Mouse (Mus musculus): ENCODE measurements around the gene Ror2. TPM values are rescaled to one million over a fixed set of nuclear protein-coding genes. Genes with fewer than 3 reads are reported as not detected.

Gene Ror2
- polyA plus RNA-seq, 1 experiment from 2014 or later, result 16.4 TPM

- Histone ChIP-seq H3K27ac (replicated peaks) (peak overlapping the region; percentile 29), H3K27me3 (replicated peaks) (0 out of 2 replicates have a peak, but pooled peaks cover 5% of the 10 kb centered on the region), H3K4me3 (no peak overlapping the region), H3K4me1 (peaks cover 84% of the 10 kb centered on the region), H3K4me2 (no peak overlapping the region), H3K36me3 (no peaks in the 10 kb centered on the region), H3K9ac (0 out of 2 replicates have a peak overlapping the region, but pooled peaks have one; percentile 8), H3K9me3 (no peaks in the 10 kb centered on the region)
- 46% methylated on average over 15 of the region's 15 CpGs for WGBS
- ATAC-seq (ENCODE audit: extremely low read depth, insufficient number of reproducible peaks, low FRiP score, low TSS enrichment), result no peak
Observed at GRCm38 (mm10) chr13:53233826-53234786, 51.8 kb downstream of the Ror2 start.

- H3K4me2 ChIP-seq, result peak overlapping the region; percentile 4; the same call in 1 of the 2 replicates
- H3K36me3 ChIP-seq, result no peaks in the 10 kb centered on the region
- 0 out of 2 replicates have a peak, but pooled peaks cover 3% of the 10 kb centered on the region for H3K9me3 ChIP-seq
- peak overlapping the region; percentile 29; the same call in 1 of the 2 replicates for H3K27ac ChIP-seq (replicated peaks)
- H3K4me1 ChIP-seq, result peaks cover 80% of the 10 kb centered on the region
- WGBS, result 21% methylated on average over 9 of the region's 9 CpGs
- 0 out of 2 replicates have a peak, but pooled peaks cover 5% of the 10 kb centered on the region for H3K27me3 ChIP-seq (replicated peaks)
- peak; percentile 26; the same call in 1 of the 2 replicates for ATAC-seq (ENCODE audit: extremely low read depth, insufficient number of reproducible peaks, low FRiP score, low TSS enrichment)
- H3K4me3 ChIP-seq, result no peak overlapping the region
- no peak overlapping the region for H3K9ac ChIP-seq
Observed at GRCm38 (mm10) chr13:53233381-53233780, 52.5 kb downstream of the Ror2 start.

- H3K36me3 ChIP-seq, result no peaks in the 10 kb centered on the region
- ATAC-seq (ENCODE audit: extremely low read depth, insufficient number of reproducible peaks, low FRiP score, low TSS enrichment), result no peak
- 0 out of 2 replicates have a peak, but pooled peaks cover 5% of the 10 kb centered on the region for H3K27me3 ChIP-seq (replicated peaks)
- H3K9me3 ChIP-seq, result 0 out of 2 replicates have a peak, but pooled peaks cover 3% of the 10 kb centered on the region
- 48% methylated on average over 7 of the region's 7 CpGs for WGBS
- H3K4me2 ChIP-seq, result no peak overlapping the region
- H3K9ac ChIP-seq, result no peak overlapping the region
- H3K27ac ChIP-seq (replicated peaks), result no peak overlapping the region
- H3K4me1 ChIP-seq, result peaks cover 81% of the 10 kb centered on the region
- H3K4me3 ChIP-seq, result no peak overlapping the region
Observed at GRCm38 (mm10) chr13:53232419-53232818, 53.5 kb downstream of the Ror2 start.

- Histone ChIP-seq H3K4me1 (peaks cover 81% of the 10 kb centered on the region), H3K4me3 (no peak overlapping the region), H3K9me3 (0 out of 2 replicates have a peak, but pooled peaks cover 3% of the 10 kb centered on the region), H3K27ac (replicated peaks) (no peak overlapping the region), H3K9ac (peak overlapping the region; percentile 66; the same call in 1 of the 2 replicates), H3K36me3 (no peaks in the 10 kb centered on the region), H3K4me2 (no peak overlapping the region), H3K27me3 (replicated peaks) (0 out of 2 replicates have a peak, but pooled peaks cover 5% of the 10 kb centered on the region)
- no peak for ATAC-seq (ENCODE audit: extremely low read depth, insufficient number of reproducible peaks, low FRiP score, low TSS enrichment)
- 53% methylated on average over 18 of the region's 18 CpGs for WGBS
Observed at GRCm38 (mm10) chr13:53230446-53231161, 55.3 kb downstream of the Ror2 start.

GRCm38 (mm10) chr13:53227019-53227418 is 58.9 kb downstream of the Ror2 start:
- no peak for ATAC-seq (ENCODE audit: extremely low read depth, insufficient number of reproducible peaks, low FRiP score, low TSS enrichment)
- Histone ChIP-seq H3K27me3 (replicated peaks) (no peaks in the 10 kb centered on the region), H3K9me3 (0 out of 2 replicates have a peak, but pooled peaks cover 3% of the 10 kb centered on the region), H3K4me2 (peak overlapping the region; percentile 62), H3K4me3 (0 out of 2 replicates have a peak overlapping the region, but pooled peaks have one; percentile 31), H3K4me1 (peaks cover 50% of the 10 kb centered on the region), H3K9ac (peak overlapping the region; percentile 47), H3K36me3 (no peaks in the 10 kb centered on the region), H3K27ac (replicated peaks) (peak overlapping the region; percentile 84)
- 26% methylated on average over 6 of the region's 6 CpGs for WGBS

- Histone ChIP-seq H3K27ac (replicated peaks) (peak overlapping the region; percentile 84), H3K4me3 (peak overlapping the region; percentile 31), H3K4me1 (peaks cover 44% of the 10 kb centered on the region), H3K36me3 (no peaks in the 10 kb centered on the region), H3K9me3 (0 out of 2 replicates have a peak, but pooled peaks cover 3% of the 10 kb centered on the region), H3K9ac (peak overlapping the region; percentile 47), H3K27me3 (replicated peaks) (no peaks in the 10 kb centered on the region), H3K4me2 (peak overlapping the region; percentile 62)
- no peak for ATAC-seq (ENCODE audit: extremely low read depth, insufficient number of reproducible peaks, low FRiP score, low TSS enrichment)
- WGBS, result 27% methylated on average over 7 of the region's 7 CpGs
Observed at GRCm38 (mm10) chr13:53226461-53226860, 59.5 kb downstream of the Ror2 start.

- WGBS, result 89% methylated on average over 3 of the region's 3 CpGs
- Histone ChIP-seq H3K4me3 (no peak overlapping the region), H3K4me2 (peak overlapping the region; percentile 62), H3K4me1 (peaks cover 44% of the 10 kb centered on the region), H3K9ac (no peak overlapping the region), H3K27ac (replicated peaks) (peak overlapping the region; percentile 84), H3K27me3 (replicated peaks) (no peaks in the 10 kb centered on the region), H3K36me3 (no peaks in the 10 kb centered on the region), H3K9me3 (0 out of 2 replicates have a peak, but pooled peaks cover 3% of the 10 kb centered on the region)
- ATAC-seq (ENCODE audit: extremely low read depth, insufficient number of reproducible peaks, low FRiP score, low TSS enrichment), result no peak
Observed at GRCm38 (mm10) chr13:53225925-53226324, 60.0 kb downstream of the Ror2 start.

GRCm38 (mm10) chr13:53221176-53221575 is 64.7 kb downstream of the Ror2 start:
- H3K36me3 ChIP-seq, result no peaks in the 10 kb centered on the region
- no peaks in the 10 kb centered on the region for H3K9me3 ChIP-seq
- H3K9ac ChIP-seq, result 0 out of 2 replicates have a peak overlapping the region, but pooled peaks have one; percentile 10
- no peak for ATAC-seq (ENCODE audit: extremely low read depth, insufficient number of reproducible peaks, low FRiP score, low TSS enrichment)
- H3K4me3 ChIP-seq, result no peak overlapping the region
- 75% methylated on average over 6 of the region's 6 CpGs for WGBS
- H3K27me3 ChIP-seq (replicated peaks), result no peaks in the 10 kb centered on the region
- H3K4me2 ChIP-seq, result no peak overlapping the region
- peaks cover 45% of the 10 kb centered on the region for H3K4me1 ChIP-seq
- no peak overlapping the region for H3K27ac ChIP-seq (replicated peaks)

GRCm38 (mm10) chr13:53219889-53220288 is 66.0 kb downstream of the Ror2 start:
- Histone ChIP-seq H3K4me2 (no peak overlapping the region), H3K4me1 (peaks cover 40% of the 10 kb centered on the region), H3K27me3 (replicated peaks) (no peaks in the 10 kb centered on the region), H3K9me3 (no peaks in the 10 kb centered on the region), H3K27ac (replicated peaks) (no peak overlapping the region), H3K9ac (no peak overlapping the region), H3K4me3 (no peak overlapping the region), H3K36me3 (no peaks in the 10 kb centered on the region)
- no peak for ATAC-seq (ENCODE audit: extremely low read depth, insufficient number of reproducible peaks, low FRiP score, low TSS enrichment)
- 92% methylated on average over 10 of the region's 10 CpGs for WGBS

GRCm38 (mm10) chr13:53219391-53219790 is 66.5 kb downstream of the Ror2 start:
- H3K36me3 ChIP-seq, result no peaks in the 10 kb centered on the region
- no peak overlapping the region for H3K4me2 ChIP-seq
- peaks cover 43% of the 10 kb centered on the region for H3K4me1 ChIP-seq
- no peaks in the 10 kb centered on the region for H3K9me3 ChIP-seq
- H3K9ac ChIP-seq, result no peak overlapping the region
- H3K27ac ChIP-seq (replicated peaks), result no peak overlapping the region
- no peak for ATAC-seq (ENCODE audit: extremely low read depth, insufficient number of reproducible peaks, low FRiP score, low TSS enrichment)
- no peak overlapping the region for H3K4me3 ChIP-seq
- WGBS, result 67% methylated on average over 3 of the region's 3 CpGs
- H3K27me3 ChIP-seq (replicated peaks), result no peaks in the 10 kb centered on the region

All from heart, embryonic 13.5 days (tissue).